Mouse (Mus musculus): ENCODE data around the gene Cbln4. TPM values are rescaled to one million over a fixed set of nuclear protein-coding genes. Genes with fewer than 3 reads are reported as not detected.

Cbln4 gene
- total and polyA plus RNA-seq, 3 experiments: not detected

DNA sequence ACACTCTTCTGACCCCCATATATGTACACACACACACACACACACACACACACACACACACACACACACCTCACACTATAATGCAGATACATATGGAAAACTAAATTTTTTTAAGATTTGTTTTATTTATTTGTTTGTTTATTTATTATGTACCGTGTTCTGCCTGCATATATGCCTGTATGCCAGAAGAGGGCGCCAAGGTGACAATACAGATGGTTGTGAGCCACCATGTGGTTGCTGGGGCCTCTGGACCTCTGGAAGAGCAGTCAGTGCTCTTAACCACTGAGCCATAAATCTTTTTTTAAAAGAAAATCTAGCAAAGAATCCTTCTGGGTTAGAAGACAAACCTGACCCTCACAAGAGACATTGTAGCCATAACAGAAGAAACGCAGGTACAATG, 16.5 kb upstream of the Cbln4 start:
- no peaks in the 10 kb centered on the region for H3K36me3 ChIP-seq (replicated peaks in 1 of 2; ENCODE audit: control insufficient read depth in 1 of 2, insufficient read depth in 1 of 2, low read length in 1 of 2)
- H3K4me1 ChIP-seq (ENCODE audit: control insufficient read depth in 1 of 2, insufficient read depth in 2 of 2): no peaks in the 10 kb centered on the region
- H3K27ac ChIP-seq (ENCODE audit: insufficient read depth, low read depth): no peak overlapping the region
- no peak for TF ChIP-seq BHLHE40 (IDR thresholded peaks at IDR 0.05; ENCODE audit: low read depth, low read length)
- no peak for TF ChIP-seq ZKSCAN1 (IDR thresholded peaks at IDR 0.05; ENCODE audit: borderline replicate concordance, low read depth, low read length)
- TF ChIP-seq E2F4 (IDR thresholded peaks at IDR 0.05; ENCODE audit: insufficient replicate concordance, low read depth, low read length): no peak
- no peak for TF ChIP-seq ETS1 (conservative IDR thresholded peaks at IDR 0.05; ENCODE audit: low read depth, low read length)
- no peak overlapping the region for H3K4me3 ChIP-seq (replicated peaks in 1 of 3; ENCODE audit: low read depth in 2 of 3, low read length in 2 of 3, poor library complexity in 1 of 3)
- H3K4me2 ChIP-seq (ENCODE audit: insufficient read depth, low read depth, poor library complexity, severe bottlenecking): no peak overlapping the region
- DNase-seq (ENCODE audit: extremely low read depth): no peak
- H3K27me3 ChIP-seq (replicated peaks): no peaks in the 10 kb centered on the region
- in situ Hi-C loops (cut with MboI; ENCODE audit: low pct_ligation_motif_present, low pct_unique_long_range_greater_than_20kb, low sequenced_read_pairs): no loop called here
- dilution Hi-C loops (cut with MboI; ENCODE audit: extremely low pct_ligation_motif_present, extremely low pct_unique_long_range_greater_than_20kb, low sequenced_read_pairs): no loop called here
- H3K9ac ChIP-seq (ENCODE audit: insufficient read depth, low read depth): no peak overlapping the region
- peaks cover 91% of the 10 kb centered on the region for H3K9me3 ChIP-seq (replicated peaks; ENCODE audit: low read length)
- no peaks in the 10 kb centered on the region for H3K79me2 ChIP-seq (replicated peaks; ENCODE audit: control insufficient read depth, extremely low read depth, insufficient read depth, poor library complexity, severe bottlenecking)

DNA sequence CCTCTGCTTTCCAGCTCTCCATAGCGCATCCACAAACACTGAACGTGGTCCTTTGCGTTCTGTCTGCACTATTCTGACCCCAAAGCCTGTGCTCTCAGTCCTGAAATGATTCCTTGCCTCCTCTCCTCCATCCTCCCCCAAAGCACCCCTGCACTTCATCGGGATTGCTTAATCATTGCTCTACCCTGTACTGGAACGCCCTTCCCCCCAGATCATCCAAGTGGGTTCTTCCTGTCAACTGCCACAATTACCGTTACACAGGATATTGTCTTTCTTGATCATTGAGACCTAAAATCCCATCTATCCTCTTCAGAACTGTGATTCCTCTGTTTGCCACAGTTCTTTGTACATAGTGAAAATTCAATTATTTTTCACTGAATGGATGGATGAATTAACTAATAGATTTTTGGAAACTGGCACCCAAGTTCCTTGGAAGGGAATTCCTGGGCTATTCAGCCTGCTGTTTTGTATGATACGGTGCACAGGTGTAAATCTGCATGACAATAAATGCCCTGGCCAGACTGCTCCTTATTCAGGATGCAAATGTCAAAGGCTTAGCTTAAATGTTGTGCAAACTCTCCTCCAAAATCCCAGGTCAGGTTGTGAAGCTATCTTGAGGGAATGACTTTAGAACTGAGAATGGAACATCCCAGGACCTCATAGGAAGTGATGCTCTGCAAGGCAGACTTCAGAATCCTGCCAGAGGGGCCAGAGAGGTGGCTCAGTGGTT, 15.8 kb upstream of the Cbln4 start:
- Histone ChIP-seq H3K27me3 (replicated peaks) (no peaks in the 10 kb centered on the region), H3K9me3 (replicated peaks; ENCODE audit: low read length) (peaks cover 91% of the 10 kb centered on the region), H3K79me2 (replicated peaks; ENCODE audit: control insufficient read depth, extremely low read depth, insufficient read depth, poor library complexity, severe bottlenecking) (no peaks in the 10 kb centered on the region), H3K4me2 (ENCODE audit: insufficient read depth, low read depth, poor library complexity, severe bottlenecking) (no peak overlapping the region), H3K4me3 (replicated peaks in 1 of 3; ENCODE audit: low read depth in 2 of 3, low read length in 2 of 3, poor library complexity in 1 of 3) (no peak overlapping the region), H3K4me1 (ENCODE audit: control insufficient read depth in 1 of 2, insufficient read depth in 2 of 2) (no peaks in the 10 kb centered on the region), H3K9ac (ENCODE audit: insufficient read depth, low read depth) (no peak overlapping the region), H3K36me3 (replicated peaks in 1 of 2; ENCODE audit: control insufficient read depth in 1 of 2, insufficient read depth in 1 of 2, low read length in 1 of 2) (no peaks in the 10 kb centered on the region), H3K27ac (ENCODE audit: insufficient read depth, low read depth) (no peak overlapping the region)
- in situ Hi-C loops (cut with MboI; ENCODE audit: low pct_ligation_motif_present, low pct_unique_long_range_greater_than_20kb, low sequenced_read_pairs): no loop called here
- no peak for DNase-seq (ENCODE audit: extremely low read depth)
- TF ChIP-seq TCF12 (IDR thresholded peaks at IDR 0.05; ENCODE audit: low read depth, low read length): no peak
- no peak for TF ChIP-seq BHLHE40 (IDR thresholded peaks at IDR 0.05; ENCODE audit: low read depth, low read length)
- dilution Hi-C loops (cut with MboI; ENCODE audit: extremely low pct_ligation_motif_present, extremely low pct_unique_long_range_greater_than_20kb, low sequenced_read_pairs): no loop called here

DNA sequence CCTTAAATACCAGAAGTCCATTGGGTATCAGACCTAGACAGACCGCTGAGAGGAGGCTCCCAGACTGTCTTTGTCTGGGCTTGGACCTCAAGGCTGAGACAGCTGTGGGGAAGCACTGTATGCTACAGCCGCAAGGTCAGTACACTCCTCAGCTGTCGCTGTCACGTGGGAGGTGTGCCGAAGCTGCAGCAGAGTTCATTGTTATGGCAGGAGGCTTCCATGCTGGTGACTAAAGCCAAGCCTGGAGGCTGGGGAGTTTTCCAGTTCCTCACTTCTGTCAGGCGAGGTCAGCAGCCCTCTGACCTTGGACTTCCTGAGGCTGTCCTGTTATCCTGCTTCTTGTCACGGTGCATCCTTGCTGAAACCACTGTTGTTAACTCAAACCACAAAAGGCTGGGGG, 2.7 kb upstream of the Cbln4 start:
- H3K9ac ChIP-seq (ENCODE audit: insufficient read depth, low read depth): no peak overlapping the region
- no peak for DNase-seq (ENCODE audit: extremely low read depth)
- H3K36me3 ChIP-seq (replicated peaks in 1 of 2; ENCODE audit: control insufficient read depth in 1 of 2, insufficient read depth in 1 of 2, low read length in 1 of 2): no peaks in the 10 kb centered on the region
- no peaks in the 10 kb centered on the region for H3K79me2 ChIP-seq (replicated peaks; ENCODE audit: control insufficient read depth, extremely low read depth, insufficient read depth, poor library complexity, severe bottlenecking)
- in situ Hi-C loops (cut with MboI; ENCODE audit: low pct_ligation_motif_present, low pct_unique_long_range_greater_than_20kb, low sequenced_read_pairs): no loop called here
- no peaks in the 10 kb centered on the region for H3K4me1 ChIP-seq (ENCODE audit: control insufficient read depth in 1 of 2, insufficient read depth in 2 of 2)
- peaks cover 88% of the 10 kb centered on the region for H3K9me3 ChIP-seq (replicated peaks; ENCODE audit: low read length)
- H3K27ac ChIP-seq (ENCODE audit: insufficient read depth, low read depth): no peak overlapping the region
- no peak overlapping the region for H3K4me2 ChIP-seq (ENCODE audit: insufficient read depth, low read depth, poor library complexity, severe bottlenecking)
- TF ChIP-seq ZKSCAN1 (IDR thresholded peaks at IDR 0.05; ENCODE audit: borderline replicate concordance, low read depth, low read length): no peak
- no peak for TF ChIP-seq MYC (IDR thresholded peaks at IDR 0.05; ENCODE audit: low read depth, low read length)
- TF ChIP-seq KAT2A (IDR thresholded peaks at IDR 0.05; ENCODE audit: insufficient replicate concordance, low read length): no peak
- TF ChIP-seq POLR2AphosphoS2 (IDR thresholded peaks at IDR 0.05; ENCODE audit: low read depth, low read length): no peak
- TF ChIP-seq RAD21 (IDR thresholded peaks at IDR 0.05; ENCODE audit: low read depth, low read length): no peak
- TF ChIP-seq GABPA (IDR thresholded peaks at IDR 0.05; ENCODE audit: insufficient replicate concordance, low read depth, low read length): no peak
- no peak for TF ChIP-seq SMC3 (IDR thresholded peaks at IDR 0.05; ENCODE audit: low read depth, low read length)
- no peak for TF ChIP-seq BHLHE40 (IDR thresholded peaks at IDR 0.05; ENCODE audit: low read depth, low read length)
- no peak for TF ChIP-seq MAZ (IDR thresholded peaks at IDR 0.05; ENCODE audit: low read depth, low read length)
- no peak for TF ChIP-seq MAX (IDR thresholded peaks at IDR 0.05; ENCODE audit: low read length)
- no peak for TF ChIP-seq CHD2 (IDR thresholded peaks at IDR 0.05; ENCODE audit: low read length)
- no peak for TF ChIP-seq IRF4 (IDR thresholded peaks at IDR 0.05; ENCODE audit: low read depth, low read length)
- no peak for TF ChIP-seq MXI1 (IDR thresholded peaks at IDR 0.05; ENCODE audit: low read depth, low read length)
- no peak for TF ChIP-seq MAFK (IDR thresholded peaks at IDR 0.05; ENCODE audit: insufficient replicate concordance, low read length)
- TF ChIP-seq MEF2A (IDR thresholded peaks at IDR 0.05; ENCODE audit: borderline replicate concordance, low read depth, low read length): no peak
- no peak for TF ChIP-seq NRF1 (IDR thresholded peaks at IDR 0.05; ENCODE audit: low read depth, low read length)
- no peak for TF ChIP-seq ZMIZ1 (IDR thresholded peaks at IDR 0.05; ENCODE audit: low read depth, low read length)
- no peak for TF ChIP-seq SIN3A (IDR thresholded peaks at IDR 0.05; ENCODE audit: low read length)
- no peak for TF ChIP-seq JUN (IDR thresholded peaks at IDR 0.05; ENCODE audit: insufficient read depth, low read depth, low read length)
- TF ChIP-seq ZNF384 (IDR thresholded peaks at IDR 0.05; ENCODE audit: low read depth, low read length): no peak
- dilution Hi-C loops (cut with MboI; ENCODE audit: extremely low pct_ligation_motif_present, extremely low pct_unique_long_range_greater_than_20kb, low sequenced_read_pairs): no loop called here
- H3K27me3 ChIP-seq (replicated peaks): no peaks in the 10 kb centered on the region
- H3K4me3 ChIP-seq (replicated peaks in 1 of 3; ENCODE audit: low read depth in 2 of 3, low read length in 2 of 3, poor library complexity in 1 of 3): no peak overlapping the region
